Mouse (Mus musculus) thymus, postnatal 4 days (tissue): ENCODE data around the gene Gtf3c5.

Experiments
- DNase-seq: peaks from one replicate; pipeline ENCODE4 v3.0.0; 2021

Gtf3c5 gene

DNA sequence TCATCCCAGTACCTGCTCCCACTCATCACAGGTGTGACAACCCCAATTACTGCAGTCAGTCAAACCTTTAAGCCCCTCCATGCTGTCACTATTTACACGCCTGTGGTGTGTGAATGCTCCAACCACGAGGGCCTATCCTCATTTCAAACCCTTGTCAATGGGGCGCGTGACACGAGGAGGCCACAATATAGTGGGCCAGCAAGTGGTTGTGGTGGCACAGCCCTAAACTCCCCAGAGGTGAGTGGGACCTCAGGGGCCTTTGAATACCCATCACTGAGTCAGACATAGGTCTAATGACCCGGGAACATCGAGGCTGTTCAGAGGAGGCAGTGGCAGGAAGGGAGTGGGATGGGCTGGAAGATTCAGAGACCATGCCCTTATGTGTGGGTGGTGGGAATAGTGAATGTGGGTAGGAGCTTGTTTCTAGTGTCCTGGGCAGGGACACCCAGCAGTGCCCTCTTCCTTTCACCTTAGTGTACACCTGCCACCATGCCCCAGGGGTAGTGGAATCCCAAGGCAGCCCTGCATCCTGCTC, 49.6 kb downstream of the Gtf3c5 start:
- no peak for DNase-seq

DNA sequence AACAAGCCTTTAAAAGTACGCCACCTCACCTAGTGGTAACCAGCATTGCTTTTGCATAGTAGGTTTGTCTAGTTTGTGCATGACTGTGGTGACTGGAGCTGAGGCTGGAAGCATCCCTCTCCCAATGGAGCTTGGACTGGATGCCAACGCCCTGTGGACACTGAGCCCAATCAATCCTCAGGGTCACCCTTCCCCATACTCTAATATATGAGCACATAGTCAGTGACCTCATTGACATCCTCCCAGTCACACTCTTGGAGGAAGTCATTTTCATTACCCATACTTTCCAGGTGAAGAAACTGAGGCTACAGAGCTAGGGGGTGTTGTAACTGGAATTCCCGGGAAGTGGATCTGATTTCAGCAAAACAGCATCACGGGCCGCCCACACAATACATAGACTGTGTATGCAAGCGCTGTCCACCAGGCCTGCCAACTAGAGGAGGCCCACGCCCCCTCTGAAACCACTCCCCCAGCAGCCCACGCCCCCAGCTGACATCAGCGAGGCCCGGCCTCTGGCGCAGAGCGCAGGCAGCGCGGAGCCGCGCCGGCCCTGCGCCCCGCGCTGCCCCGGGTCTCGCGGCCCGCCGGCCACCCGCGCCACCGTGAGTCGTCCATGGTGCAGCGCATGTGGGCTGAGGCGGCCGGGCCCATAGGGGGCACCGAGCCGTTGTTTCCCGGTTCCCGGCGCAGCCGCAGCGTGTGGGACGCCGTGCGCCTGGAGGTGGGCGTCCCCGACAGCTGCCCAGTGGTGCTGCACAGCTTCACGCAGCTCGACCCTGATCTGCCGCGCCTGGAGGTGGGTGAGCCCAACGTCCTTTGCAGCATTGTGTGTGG, 50.4 kb downstream of the Gtf3c5 start:
- DNase-seq = peak; percentile 82

DNA sequence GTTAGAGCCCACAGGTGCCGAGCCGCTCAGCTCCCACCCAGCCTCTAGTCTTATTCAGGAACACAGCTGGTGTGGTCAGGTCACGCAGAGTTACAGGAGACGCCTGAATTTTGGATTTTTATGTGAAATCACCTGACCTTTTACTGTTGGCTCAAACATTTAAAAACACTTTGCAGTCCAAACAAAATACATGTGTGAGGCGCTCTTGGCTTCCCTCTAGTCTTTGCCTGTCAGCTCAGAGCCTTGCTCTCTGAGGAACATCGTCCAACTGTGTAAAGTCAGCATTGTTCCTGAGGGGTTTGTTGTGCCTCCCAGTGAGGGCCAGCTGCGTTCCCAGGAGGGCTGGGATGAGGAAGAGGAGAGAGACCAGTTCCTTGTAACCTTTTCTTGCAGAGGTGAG, 53.2 kb downstream of the Gtf3c5 start:
- no peak for DNase-seq

DNA sequence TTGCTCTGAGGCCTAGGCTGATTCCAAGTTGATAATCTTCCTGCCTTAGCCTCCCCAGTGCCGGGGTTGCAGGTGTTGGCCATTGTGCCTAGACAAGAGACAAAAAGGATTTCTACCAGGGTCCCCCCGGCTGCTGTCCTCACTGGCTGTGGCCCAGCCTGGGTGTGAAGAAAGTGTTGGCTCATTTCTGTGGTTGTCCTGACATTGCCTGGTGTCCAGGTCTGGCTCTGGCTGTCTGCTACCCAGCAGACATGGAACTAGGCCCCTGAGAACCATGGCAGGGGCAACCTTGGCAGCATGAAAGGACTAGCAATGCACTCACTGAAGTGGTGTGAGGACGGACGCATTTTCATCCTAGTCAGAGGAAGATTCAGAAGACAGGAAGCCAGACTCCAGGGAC, 53.7 kb downstream of the Gtf3c5 start:
- no peak for DNase-seq

DNA sequence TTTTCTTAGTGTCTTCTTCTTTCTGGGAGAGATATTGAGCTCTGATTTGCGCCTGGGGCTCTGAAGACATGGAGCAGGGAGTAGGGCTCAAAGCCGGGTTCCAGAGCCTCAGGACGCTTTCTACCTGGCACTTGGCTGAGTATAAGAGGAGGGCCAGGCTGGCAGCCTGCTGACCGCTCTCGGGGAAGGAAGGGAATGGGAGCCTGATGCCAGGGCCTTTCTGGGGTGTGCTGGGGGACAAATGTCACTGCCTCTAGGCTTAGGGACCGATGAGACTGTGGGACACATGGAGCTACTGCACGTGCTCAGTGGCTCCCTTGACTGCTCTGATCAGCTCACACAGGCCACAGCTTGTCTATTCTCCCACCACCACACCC, 55.2 kb downstream of the Gtf3c5 start:
- no peak for DNase-seq

DNA sequence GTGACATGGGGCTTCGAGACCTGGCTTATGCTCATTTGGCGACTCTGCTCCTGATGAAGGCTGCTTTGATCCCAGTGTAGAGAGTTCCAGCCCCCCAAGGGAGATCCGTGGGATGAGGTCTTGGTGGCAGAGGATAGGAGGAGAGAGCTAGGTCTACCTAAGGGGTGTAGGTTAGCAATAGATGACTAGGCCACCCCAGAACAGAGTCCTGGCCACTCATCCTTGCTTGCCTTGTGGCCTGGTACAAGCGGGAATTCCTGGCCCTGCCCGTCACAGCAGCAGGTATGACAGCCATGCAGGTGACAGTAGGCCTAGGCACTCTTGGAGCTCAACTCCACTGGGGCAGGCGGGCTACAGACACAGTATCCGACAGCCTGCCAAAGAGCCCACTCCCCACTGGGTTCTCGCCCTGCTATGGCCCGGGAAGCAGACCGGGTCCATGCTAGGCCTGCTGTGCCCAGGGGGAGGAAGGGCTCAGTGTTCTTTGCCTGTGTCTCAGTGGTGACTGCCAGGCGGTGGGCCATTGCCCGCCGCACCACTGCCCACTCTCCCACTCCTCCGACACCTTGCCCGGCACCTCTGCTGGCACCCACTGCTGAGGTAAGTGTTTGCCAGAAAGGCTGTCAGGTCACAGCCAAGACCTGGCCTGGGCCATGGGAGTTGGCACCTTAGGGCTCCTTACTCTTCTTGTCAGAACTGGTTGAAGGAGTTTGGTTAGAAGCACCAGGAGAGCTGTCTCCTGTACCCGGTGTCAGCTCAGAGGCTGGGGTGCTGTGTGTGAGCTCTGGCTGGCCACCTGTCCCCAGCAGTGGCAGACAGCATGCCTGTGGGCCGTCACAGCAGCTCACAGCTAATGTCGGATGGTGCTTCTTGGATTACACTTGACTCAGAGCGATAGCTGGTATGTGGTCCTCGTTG, 55.9 kb downstream of the Gtf3c5 start:
- DNase-seq = no peak

DNA sequence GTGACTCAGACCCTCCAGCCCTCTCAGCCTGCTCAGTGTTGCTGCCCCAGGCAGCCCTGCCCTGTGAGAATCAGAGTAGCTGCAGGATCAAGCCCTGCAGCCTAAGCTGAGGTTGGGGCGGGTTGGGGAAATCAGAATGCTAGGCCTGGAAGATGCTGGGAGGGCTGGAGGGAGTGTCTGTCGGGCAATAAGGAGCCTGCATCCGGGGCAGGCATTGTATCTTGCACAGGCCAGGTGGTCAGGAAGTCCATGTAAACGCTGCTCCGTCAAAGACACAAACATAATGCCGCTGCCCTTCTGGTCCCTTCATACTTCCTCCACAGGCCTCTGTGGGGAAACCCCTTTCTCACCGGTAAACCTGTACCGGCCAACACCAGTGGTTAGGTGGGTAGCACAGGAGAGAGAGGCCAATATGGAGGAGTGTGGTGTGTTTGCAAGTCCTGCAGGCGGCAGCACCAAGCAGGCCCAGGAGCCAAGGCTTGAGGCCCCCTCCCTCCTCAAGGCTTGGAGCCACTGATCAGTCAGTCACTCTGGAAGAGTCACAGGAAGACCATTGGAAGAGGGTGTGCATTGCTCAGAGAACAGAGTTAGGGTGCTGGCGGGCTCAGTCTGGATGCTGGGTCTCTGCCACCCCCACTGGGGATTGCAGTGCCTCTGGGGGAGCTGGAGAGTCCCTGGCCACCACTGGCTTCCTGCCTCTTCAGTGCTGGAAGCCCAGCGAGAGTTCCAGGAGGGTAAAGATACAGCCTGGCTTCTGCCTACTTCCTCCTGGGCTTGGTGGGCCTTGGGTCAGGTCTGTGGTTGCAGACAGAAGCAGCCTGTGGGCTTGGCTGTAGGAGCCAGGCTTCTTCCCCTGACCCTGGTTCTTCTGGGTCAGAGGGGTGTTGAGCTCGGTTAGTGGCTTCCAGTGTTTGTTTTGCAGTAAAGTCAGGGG, 57.3 kb downstream of the Gtf3c5 start:
- peak; percentile 56 for DNase-seq

DNA sequence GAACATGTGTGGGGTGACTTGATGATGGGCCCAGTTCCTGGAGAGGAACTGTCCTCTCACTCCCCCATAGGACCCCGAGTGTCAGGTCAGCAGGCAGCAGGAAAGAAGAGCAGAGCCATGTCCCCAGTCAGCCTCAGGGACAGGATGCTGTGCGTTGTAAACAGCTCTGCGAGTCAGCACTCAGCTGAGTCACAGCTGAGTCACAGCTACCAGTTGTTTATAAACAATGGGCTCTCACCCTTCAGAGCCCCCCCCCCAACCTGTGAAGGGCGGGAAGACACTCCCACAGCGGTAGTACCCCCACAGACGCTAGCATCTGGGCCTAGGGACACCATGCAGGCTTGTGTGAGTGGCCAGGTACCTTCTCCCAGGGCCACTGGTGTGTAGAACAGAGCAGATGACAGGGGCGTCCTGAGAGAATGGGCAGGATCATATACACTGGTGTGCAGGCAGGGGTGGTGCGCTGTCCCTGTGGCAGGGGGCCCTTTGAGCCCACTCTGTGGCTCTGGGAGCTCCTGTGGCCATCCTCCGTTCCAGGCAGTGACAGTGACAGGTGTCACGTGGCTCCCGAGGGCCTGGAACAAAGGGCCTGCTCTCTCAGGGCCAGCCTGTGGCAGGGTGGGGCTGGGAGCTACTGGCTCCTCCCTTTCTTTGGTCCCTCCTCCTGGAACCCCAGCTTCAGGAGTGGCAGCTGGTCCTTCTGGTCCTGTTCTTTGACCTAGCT, 58.2 kb downstream of the Gtf3c5 start:
- DNase-seq = no peak

DNA sequence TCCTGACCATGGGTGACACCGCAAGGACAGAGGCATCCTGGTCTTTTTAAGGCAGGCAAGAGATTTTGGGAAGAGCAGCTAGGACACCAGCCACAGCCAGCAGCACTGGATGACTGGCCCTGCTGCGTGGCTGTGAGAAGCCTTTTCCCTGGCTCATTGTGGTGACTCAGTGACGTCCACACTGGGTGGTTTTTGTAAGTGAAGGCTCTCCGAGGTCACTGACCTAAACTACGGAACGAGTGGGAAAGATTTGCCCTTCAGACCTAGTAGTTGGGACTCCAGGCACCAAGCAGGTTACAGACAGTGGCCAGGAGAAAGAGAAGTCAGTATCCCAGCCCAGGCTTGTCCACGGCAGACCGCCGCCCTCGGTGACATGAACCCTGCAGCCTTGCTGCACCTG, 59.1 kb downstream of the Gtf3c5 start:
- no peak for DNase-seq

DNA sequence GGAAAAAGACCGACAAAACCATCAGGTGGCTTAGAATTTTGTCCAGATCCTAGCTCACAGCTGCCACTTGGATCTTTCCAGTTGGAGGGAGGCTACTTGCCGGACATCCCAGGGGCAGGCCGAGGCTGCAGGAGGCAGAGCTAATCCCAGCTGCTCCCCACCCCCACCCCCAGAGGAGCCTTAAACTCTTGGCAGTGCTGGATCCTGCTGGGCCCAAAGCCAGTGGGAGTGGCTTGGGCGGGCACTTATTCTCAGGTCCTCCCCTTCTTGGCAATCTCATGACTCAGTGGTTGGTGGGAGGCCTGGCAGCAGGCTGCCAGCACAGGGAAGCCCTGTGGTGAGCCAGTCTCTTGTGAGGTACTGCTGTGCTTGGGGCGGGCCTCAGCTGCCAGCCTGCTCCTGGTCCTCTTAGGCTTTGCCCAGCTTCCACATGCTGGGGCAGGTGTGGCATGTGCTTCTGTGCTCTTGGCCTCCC, 59.9 kb downstream of the Gtf3c5 start:
- DNase-seq = no peak

DNA sequence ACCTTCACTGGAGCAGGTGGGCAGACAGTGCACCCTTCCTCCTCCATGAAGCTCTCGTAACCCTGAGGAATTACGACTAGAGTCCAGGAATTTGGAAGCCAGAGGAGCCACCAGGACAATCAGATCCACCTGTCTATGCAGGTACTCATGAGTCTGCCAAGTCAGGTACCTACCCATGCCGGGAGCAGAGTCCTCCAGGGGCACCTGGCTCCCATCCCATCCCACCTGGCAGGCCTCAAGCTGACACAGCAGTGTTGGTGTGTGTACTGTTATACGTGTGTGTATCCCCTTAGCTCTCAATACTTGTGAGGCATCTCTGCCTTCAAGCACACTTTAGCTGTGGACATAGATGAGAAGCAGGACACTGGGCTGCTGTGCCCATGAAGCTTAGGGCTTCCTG, 61.4 kb downstream of the Gtf3c5 start:
- DNase-seq = no peak

DNA sequence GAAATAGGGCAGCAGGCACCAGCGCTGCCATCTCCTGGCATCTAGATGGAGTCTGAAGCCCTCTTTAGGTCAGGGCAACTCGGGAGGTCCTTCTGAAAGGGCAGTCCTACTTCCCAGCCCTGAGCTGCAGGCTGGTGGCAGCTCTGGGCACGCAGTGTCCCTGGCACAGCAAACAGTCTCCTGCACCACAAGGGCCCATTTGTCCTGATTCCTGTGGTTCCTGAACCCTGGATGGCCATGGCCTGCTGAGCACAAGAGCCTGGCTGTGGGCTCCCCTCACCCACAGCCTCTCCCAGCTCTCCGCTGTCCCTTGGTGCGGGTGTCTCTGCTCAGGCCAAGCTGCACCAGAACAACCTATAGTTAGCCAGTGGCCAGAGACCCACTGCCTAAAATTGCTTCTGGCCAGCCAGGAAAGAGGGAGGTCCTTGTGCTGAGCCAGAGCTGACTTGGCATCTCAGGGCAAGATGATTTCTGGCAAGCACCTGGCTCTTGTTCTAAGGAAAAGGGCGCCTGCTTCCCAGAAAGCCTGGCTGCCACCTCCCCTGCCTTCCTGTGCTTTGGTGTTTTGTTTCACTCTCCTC, 61.9 kb downstream of the Gtf3c5 start:
- no peak for DNase-seq

DNA sequence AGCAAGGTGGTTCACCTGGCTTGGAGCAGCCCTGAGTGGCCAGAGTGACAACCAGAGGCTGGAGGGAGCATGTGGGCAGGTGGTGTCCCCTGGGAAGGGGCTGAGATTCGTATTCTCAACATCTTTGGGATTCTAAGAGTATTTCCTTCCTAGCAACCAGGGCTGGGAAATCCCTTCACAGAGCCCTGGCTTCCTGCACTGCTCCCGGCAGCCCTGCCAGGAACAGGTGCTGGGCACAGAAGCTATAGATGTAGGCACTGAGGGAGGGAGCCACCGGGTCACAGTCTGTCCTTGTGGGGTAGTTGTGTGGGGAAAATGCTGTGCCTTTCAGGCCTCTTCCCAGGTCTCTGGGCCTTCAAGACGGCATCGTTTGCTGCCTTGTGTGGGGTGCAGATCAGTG, 63.0 kb downstream of the Gtf3c5 start:
- DNase-seq = no peak

DNA sequence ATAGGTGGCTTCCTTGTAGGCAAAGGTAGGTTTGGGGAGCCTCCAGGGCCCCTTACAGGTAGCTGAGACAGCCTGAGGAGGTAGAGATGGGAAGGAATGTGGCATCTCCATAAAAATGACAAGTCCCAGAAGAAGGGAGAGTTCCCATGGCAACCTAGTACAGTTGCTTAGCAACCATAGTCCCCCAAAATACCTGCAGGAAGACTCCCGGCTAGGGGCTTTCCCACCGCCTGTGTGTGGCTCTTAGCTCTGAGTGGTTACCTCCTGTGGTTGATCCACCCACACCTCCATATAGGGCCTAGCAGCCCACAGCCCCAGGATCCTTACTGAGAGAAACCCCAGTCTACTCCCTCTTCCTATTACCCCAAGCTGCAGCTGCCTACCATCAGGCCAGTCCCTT, 65.3 kb downstream of the Gtf3c5 start:
- DNase-seq = no peak

DNA sequence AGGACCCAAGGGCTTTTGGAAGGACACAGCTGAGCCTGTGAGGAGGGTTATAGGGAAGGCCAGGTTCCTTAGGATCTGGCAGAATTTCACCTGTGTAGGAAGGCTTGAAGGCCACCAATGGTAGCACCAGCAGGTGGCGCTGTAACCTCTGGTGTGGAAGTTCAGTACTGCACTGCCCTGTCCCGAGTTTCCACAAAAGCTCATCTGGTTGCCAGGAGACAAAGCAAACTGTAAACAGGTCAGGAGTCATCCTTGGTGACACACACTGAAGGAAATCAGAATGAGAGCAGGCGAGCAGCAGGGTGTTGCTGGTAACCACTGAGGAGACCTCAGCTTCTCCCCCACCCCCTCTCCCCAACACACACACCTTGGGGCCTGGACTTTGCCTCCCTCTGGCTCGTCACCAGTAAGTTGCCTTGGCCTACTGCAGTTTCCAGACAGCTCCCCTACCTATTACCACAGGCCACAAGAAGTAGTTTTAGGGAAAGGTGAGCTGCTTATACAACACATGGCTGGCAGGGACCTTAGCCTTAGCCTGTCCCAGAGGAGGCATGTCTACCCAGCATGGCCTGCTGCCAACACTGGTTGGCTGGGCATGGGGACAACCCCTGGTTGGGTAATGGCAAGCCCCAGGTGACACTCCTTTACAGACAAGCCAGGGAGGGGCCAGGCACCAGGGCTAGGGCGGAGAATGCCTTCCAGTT, 66.2 kb downstream of the Gtf3c5 start:
- DNase-seq = peak; percentile 90
